Mouse (Mus musculus) left cerebral cortex, adult 2 months (tissue): ENCODE data around the gene Wdr63. TPM values are rescaled to one million over a fixed set of nuclear protein-coding genes. Genes with fewer than 3 reads are reported as not detected.
A peak's percentile ranks its signal among the peaks of the same experiment; 100 is the strongest.

Source experiments
- DNase-seq, 2 experiments: peaks; one replicate each; pipeline ENCODE4 v3.0.0; 2021 to 2022; ENCODE audit warnings: low spot score in 2 of 2, mixed read lengths in 1 of 2; ENCODE audit errors: extremely low spot score in 1 of 2
- H3K27ac ChIP-seq: fragments of 200-600 bp; 2 replicates; pipeline ENCODE4 v1.8.1; 2022
- H3K4me3 ChIP-seq: fragments of 200-600 bp; 2 replicates; pipeline ENCODE4 v1.8.1; 2022
- CTCF ChIP-seq: fragments of 200-600 bp; IDR thresholded peaks from 2 replicates; pipeline ENCODE4 v1.8.1; 2022; ENCODE audit warnings: antibody characterized with exemption, mild to moderate bottlenecking, moderate library complexity
- intact Hi-C: fragments of 180-260 bp; cut with DNase I; formaldehyde crosslinking; loops from one replicate; pipeline ENCODE4 v1.15.1; 2025
- total RNA-seq, 2 experiments: library from RNA; stranded (reverse); gene quantifications; 2 replicates each; pipeline ENCODE4 v1.2.3; 2021

Wdr63 gene
- total RNA-seq, 2 experiments from 2014 or later: 0.21 to 0.25 TPM

- no peak overlapping the region for H3K4me3 ChIP-seq
- no peak overlapping the region for H3K27ac ChIP-seq
- intact Hi-C loops: loop anchor here (2.0 kb wide), 1 partner anchor 122 kb away; no protein-coding TSS in a partner anchor
- DNase-seq: peak in 1 of 2 experiments; percentile 5
- peak; percentile 62 for TF ChIP-seq CTCF
Measured at GRCm38 (mm10) chr3:146072780-146073179, 35.1 kb downstream of the Wdr63 start.

GRCm38 (mm10) chr3:146069276-146069675, 38.7 kb downstream of the Wdr63 start:
- TF ChIP-seq CTCF: no peak
- no peak overlapping the region for H3K27ac ChIP-seq
- intact Hi-C loops: no loop called here
- H3K4me3 ChIP-seq: no peak overlapping the region
- DNase-seq: peak in 1 of 2 experiments; percentile 5

GRCm38 (mm10) chr3:146063146-146063545, 44.8 kb downstream of the Wdr63 start:
- Histone ChIP-seq H3K27ac (no peak overlapping the region), H3K4me3 (no peak overlapping the region)
- DNase-seq: no peak
- intact Hi-C loops: no loop called here
- no peak for TF ChIP-seq CTCF

- DNase-seq: no peak
- Histone ChIP-seq H3K4me3 (no peak overlapping the region), H3K27ac (no peak overlapping the region)
- TF ChIP-seq CTCF: no peak
- intact Hi-C loops: loop anchor here (5.0 kb wide), 1 partner anchor 107 kb away; no protein-coding TSS in a partner anchor
Measured at GRCm38 (mm10) chr3:146059356-146059926, 48.5 kb downstream of the Wdr63 start.

- intact Hi-C loops: loop anchor here (1.0 to 5.0 kb wide), 2 partner anchors 106 to 120 kb away; no protein-coding TSS in a partner anchor
- peak; percentile 76 for TF ChIP-seq CTCF
- H3K4me3 ChIP-seq: no peak overlapping the region
- H3K27ac ChIP-seq: no peak overlapping the region
- peak in 1 of 2 experiments; percentile 14 for DNase-seq
Measured at GRCm38 (mm10) chr3:146058263-146058662, 49.7 kb downstream of the Wdr63 start.

- no peak overlapping the region for H3K27ac ChIP-seq
- intact Hi-C loops: loop anchor here (5.0 kb wide), 1 partner anchor 105 kb away; no protein-coding TSS in a partner anchor
- no peak for DNase-seq
- H3K4me3 ChIP-seq: no peak overlapping the region
- TF ChIP-seq CTCF: no peak
Measured at GRCm38 (mm10) chr3:146057131-146057530, 50.8 kb downstream of the Wdr63 start.

GRCm38 (mm10) chr3:146053873-146054272, 54.1 kb downstream of the Wdr63 start:
- no peak for TF ChIP-seq CTCF
- DNase-seq: peak in 1 of 2 experiments; percentile 3
- intact Hi-C loops: no loop called here
- no peak overlapping the region for H3K27ac ChIP-seq
- H3K4me3 ChIP-seq: no peak overlapping the region

GRCm38 (mm10) chr3:146053082-146053814, 54.7 kb downstream of the Wdr63 start:
- intact Hi-C loops: no loop called here
- no peak overlapping the region for H3K27ac ChIP-seq
- TF ChIP-seq CTCF: peak; percentile 7

GRCm38 (mm10) chr3:146051277-146052007, 56.5 kb downstream of the Wdr63 start:
- Histone ChIP-seq H3K27ac (no peak overlapping the region), H3K4me3 (no peak overlapping the region)
- no peak for DNase-seq
- intact Hi-C loops: no loop called here
- no peak for TF ChIP-seq CTCF

More at GRCm38 (mm10) chr3:146053082-146053814, 54.7 kb downstream of the Wdr63 start:
- no peak overlapping the region for H3K4me3 ChIP-seq
- DNase-seq: no peak

- Histone ChIP-seq H3K27ac (no peak overlapping the region), H3K4me3 (no peak overlapping the region)
- TF ChIP-seq CTCF: no peak
- intact Hi-C loops: no loop called here
- no peak for DNase-seq
Measured at GRCm38 (mm10) chr3:146049951-146050350, 58.0 kb downstream of the Wdr63 start.

- intact Hi-C loops: no loop called here
- H3K4me3 ChIP-seq: no peak overlapping the region
- no peak overlapping the region for H3K27ac ChIP-seq
- no peak for TF ChIP-seq CTCF
- no peak for DNase-seq
Measured at GRCm38 (mm10) chr3:146047704-146048207, 60.2 kb downstream of the Wdr63 start.

GRCm38 (mm10) chr3:146046076-146046475, 61.9 kb downstream of the Wdr63 start:
- intact Hi-C loops: no loop called here
- TF ChIP-seq CTCF: no peak
- Histone ChIP-seq H3K4me3 (no peak overlapping the region), H3K27ac (no peak overlapping the region)
- DNase-seq: no peak
